Mouse (Mus musculus): Measurements from ENCODE around the gene Bpifb3. TPM values are rescaled to one million over a fixed set of nuclear protein-coding genes. Genes with fewer than 3 reads are reported as not detected.

Gene Bpifb3
- polyA plus RNA-seq, 1 experiment from 2014 or later: not detected

- Histone ChIP-seq H3K4me3 (replicated peaks) (no peak overlapping the region), H3K9ac (no peak overlapping the region), H3K27ac (replicated peaks) (no peak overlapping the region), H3K9me3 (replicated peaks) (no peaks in the 10 kb centered on the region), H3K36me3 (replicated peaks) (no peaks in the 10 kb centered on the region), H3K4me2 (no peak overlapping the region), H3K4me1 (replicated peaks) (no peaks in the 10 kb centered on the region), H3K27me3 (no peaks in the 10 kb centered on the region)
- WGBS (ENCODE audit: insufficient replicate concordance): 73% methylated on average over 6 of the region's 6 CpGs
- ATAC-seq (ENCODE audit: insufficient read depth): no peak
These were observed 17.3 kb downstream of the Bpifb3 start for GRCm38 (mm10) chr2:153935348-153935747.

DNA sequence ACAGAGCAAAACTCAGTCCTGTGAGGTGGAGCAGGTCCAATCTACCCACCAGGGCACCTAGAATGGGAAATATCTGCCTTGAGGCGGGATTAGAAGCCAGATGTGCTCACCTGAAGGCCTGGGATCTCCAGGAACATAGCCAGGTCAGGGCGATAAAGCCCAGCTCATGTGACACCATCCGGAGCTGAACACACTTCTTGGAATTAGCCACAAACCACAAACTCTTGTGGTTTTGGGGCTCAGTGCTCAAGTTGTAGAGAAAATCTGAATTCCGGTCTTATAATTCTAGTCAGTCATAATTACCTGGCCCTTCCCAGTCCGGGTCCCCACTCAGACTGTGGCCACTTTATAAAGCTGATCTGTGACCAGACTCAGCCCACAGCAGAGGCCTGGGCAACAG lies 19.8 kb downstream of the Bpifb3 start, which contains the start of gene Bpifb4:
Gene Bpifb4 (plus strand): TSS at position 370 of the 400 bp plus-strand sequence.
- no peaks in the 10 kb centered on the region for H3K36me3 ChIP-seq (replicated peaks)
- no peak within 1 kb of the TSS for H3K4me3 ChIP-seq (replicated peaks)
- no peak within 1 kb of the TSS for H3K4me2 ChIP-seq
- no peaks in the 10 kb centered on the region for H3K27me3 ChIP-seq
- H3K4me1 ChIP-seq (replicated peaks): no peaks in the 10 kb centered on the region
- H3K9me3 ChIP-seq (replicated peaks): no peaks in the 10 kb centered on the region
- no peak for ATAC-seq (ENCODE audit: insufficient read depth)
- no peak within 1 kb of the TSS for H3K27ac ChIP-seq (replicated peaks)
- H3K9ac ChIP-seq: no peak within 1 kb of the TSS
- 20% methylated on average over 5 of the region's 5 CpGs for WGBS (ENCODE audit: insufficient replicate concordance)

GRCm38 (mm10) chr2:153943537-153943936 lies 25.5 kb downstream of the Bpifb3 start:
- WGBS (ENCODE audit: insufficient replicate concordance): 30% methylated on average over 3 of the region's 3 CpGs
- H3K4me2 ChIP-seq: no peak overlapping the region
- no peaks in the 10 kb centered on the region for H3K27me3 ChIP-seq
- no peak for ATAC-seq (ENCODE audit: insufficient read depth)
- H3K4me3 ChIP-seq (replicated peaks): no peak overlapping the region
- no peak overlapping the region for H3K27ac ChIP-seq (replicated peaks)
- H3K36me3 ChIP-seq (replicated peaks): no peaks in the 10 kb centered on the region
- H3K9me3 ChIP-seq (replicated peaks): no peaks in the 10 kb centered on the region
- H3K9ac ChIP-seq: no peak overlapping the region
- H3K4me1 ChIP-seq (replicated peaks): no peaks in the 10 kb centered on the region

DNA sequence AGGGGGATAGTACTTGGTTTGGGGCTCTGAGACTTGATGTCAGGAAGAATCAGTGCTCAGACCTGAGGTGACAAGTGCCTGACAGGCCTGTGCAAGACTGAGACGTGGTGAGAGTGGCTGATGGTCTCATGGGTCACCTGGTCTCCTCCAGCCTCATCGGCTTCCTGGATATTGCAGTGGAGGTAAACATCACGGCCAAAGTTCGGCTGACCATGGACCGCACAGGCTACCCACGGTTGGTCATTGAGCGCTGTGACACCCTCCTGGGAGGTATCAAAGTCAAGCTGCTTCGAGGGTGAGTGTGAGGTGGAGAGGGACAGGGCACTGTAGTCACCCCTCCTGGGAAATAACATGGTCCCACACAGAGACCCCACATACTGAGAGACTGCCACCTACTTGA lies 26.5 kb downstream of the Bpifb3 start:
- H3K9ac ChIP-seq: no peak overlapping the region
- peak; percentile 58 for ATAC-seq (ENCODE audit: insufficient read depth)
- H3K4me1 ChIP-seq (replicated peaks): no peaks in the 10 kb centered on the region
- no peaks in the 10 kb centered on the region for H3K9me3 ChIP-seq (replicated peaks)
- no peak overlapping the region for H3K4me3 ChIP-seq (replicated peaks)
- no peaks in the 10 kb centered on the region for H3K36me3 ChIP-seq (replicated peaks)
- no peak overlapping the region for H3K4me2 ChIP-seq
- WGBS (ENCODE audit: insufficient replicate concordance): 59% methylated on average over 8 of the region's 8 CpGs
- H3K27ac ChIP-seq (replicated peaks): no peak overlapping the region
- no peaks in the 10 kb centered on the region for H3K27me3 ChIP-seq

GRCm38 (mm10) chr2:153952897-153953296 lies 34.9 kb downstream of the Bpifb3 start:
- 0 out of 2 replicates have a peak, but pooled peaks cover 4% of the 10 kb centered on the region for H3K4me1 ChIP-seq (replicated peaks)
- H3K9me3 ChIP-seq (replicated peaks): no peaks in the 10 kb centered on the region
- WGBS (ENCODE audit: insufficient replicate concordance): 21% methylated on average over 6 of the region's 6 CpGs
- no peaks in the 10 kb centered on the region for H3K27me3 ChIP-seq
- ATAC-seq (ENCODE audit: insufficient read depth): no peak
- no peak overlapping the region for H3K4me3 ChIP-seq (replicated peaks)
- no peak overlapping the region for H3K9ac ChIP-seq
- no peak overlapping the region for H3K4me2 ChIP-seq
- no peaks in the 10 kb centered on the region for H3K36me3 ChIP-seq (replicated peaks)
- H3K27ac ChIP-seq (replicated peaks): no peak overlapping the region

DNA sequence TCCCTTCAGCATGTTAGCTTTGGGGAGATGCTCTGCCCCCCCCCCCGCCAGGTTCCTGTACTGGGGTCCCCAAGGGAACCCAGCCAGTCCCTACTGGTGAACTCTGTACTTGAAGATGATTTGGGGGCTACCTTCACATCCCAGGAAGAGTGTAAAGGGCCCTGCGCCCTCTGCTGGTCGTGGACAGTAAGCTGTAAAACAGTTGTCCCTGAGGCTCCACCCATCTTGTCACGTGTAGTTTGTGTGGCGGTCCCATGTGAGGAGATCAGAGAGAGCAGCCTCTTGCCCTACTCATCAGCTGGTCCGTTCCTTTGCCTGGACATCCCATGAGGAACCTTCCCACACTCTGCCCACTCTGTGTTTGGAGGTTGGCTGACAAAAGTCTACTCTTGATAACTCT lies 35.8 kb downstream of the Bpifb3 start:
- H3K36me3 ChIP-seq (replicated peaks): no peaks in the 10 kb centered on the region
- ATAC-seq (ENCODE audit: insufficient read depth): no peak
- H3K4me1 ChIP-seq (replicated peaks): 0 out of 2 replicates have a peak, but pooled peaks cover 4% of the 10 kb centered on the region
- H3K9ac ChIP-seq: no peak overlapping the region
- H3K4me2 ChIP-seq: no peak overlapping the region
- no peaks in the 10 kb centered on the region for H3K27me3 ChIP-seq
- H3K4me3 ChIP-seq (replicated peaks): no peak overlapping the region
- no peak overlapping the region for H3K27ac ChIP-seq (replicated peaks)
- H3K9me3 ChIP-seq (replicated peaks): no peaks in the 10 kb centered on the region
- WGBS (ENCODE audit: insufficient replicate concordance): 2% methylated on average over 6 of the region's 6 CpGs

- no peak overlapping the region for H3K4me3 ChIP-seq (replicated peaks)
- no peak overlapping the region for H3K4me2 ChIP-seq
- no peaks in the 10 kb centered on the region for H3K9me3 ChIP-seq (replicated peaks)
- WGBS (ENCODE audit: insufficient replicate concordance): 45% methylated on average over 4 of the region's 4 CpGs
- H3K4me1 ChIP-seq (replicated peaks): no peaks in the 10 kb centered on the region
- H3K9ac ChIP-seq: no peak overlapping the region
- H3K36me3 ChIP-seq (replicated peaks): no peaks in the 10 kb centered on the region
- H3K27me3 ChIP-seq: no peaks in the 10 kb centered on the region
- H3K27ac ChIP-seq (replicated peaks): no peak overlapping the region
- ATAC-seq (ENCODE audit: insufficient read depth): no peak
These were observed 44.8 kb downstream of the Bpifb3 start for GRCm38 (mm10) chr2:153962821-153963331.

DNA sequence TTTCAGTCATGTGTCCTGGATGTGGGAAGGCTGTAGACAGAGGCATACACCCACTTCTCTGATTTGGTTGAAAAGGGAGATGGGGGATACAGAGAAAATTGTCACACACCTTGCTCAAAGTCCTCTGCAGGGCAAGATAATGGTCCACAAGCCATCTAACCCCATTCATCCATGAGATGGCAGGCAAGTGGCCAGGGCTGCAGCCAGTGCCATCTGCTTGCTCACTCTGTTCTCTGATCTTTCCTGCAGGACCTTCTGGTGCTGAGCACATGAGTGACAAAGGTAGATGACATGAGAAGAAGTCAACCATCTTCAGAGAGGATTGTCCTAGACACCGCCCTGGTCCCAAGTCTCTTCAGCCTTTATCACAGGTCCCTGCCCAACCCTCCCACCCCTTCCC lies 45.3 kb downstream of the Bpifb3 start:
- 60% methylated on average over 1 of the region's 1 CpGs for WGBS (ENCODE audit: insufficient replicate concordance)

GRCm38 (mm10) chr2:153970221-153970620 lies 52.2 kb downstream of the Bpifb3 start:
- no peaks in the 10 kb centered on the region for H3K36me3 ChIP-seq (replicated peaks)
- no peak overlapping the region for H3K4me3 ChIP-seq (replicated peaks)
- no peak overlapping the region for H3K4me2 ChIP-seq
- no peaks in the 10 kb centered on the region for H3K4me1 ChIP-seq (replicated peaks)
- H3K27ac ChIP-seq (replicated peaks): no peak overlapping the region
- no peaks in the 10 kb centered on the region for H3K27me3 ChIP-seq
- WGBS (ENCODE audit: insufficient replicate concordance): 67% methylated on average over 5 of the region's 5 CpGs
- no peaks in the 10 kb centered on the region for H3K9me3 ChIP-seq (replicated peaks)
- no peak overlapping the region for H3K9ac ChIP-seq
- no peak for ATAC-seq (ENCODE audit: insufficient read depth)

More for the DNA sequence above, 45.3 kb downstream of the Bpifb3 start:
- H3K4me3 ChIP-seq (replicated peaks): no peak overlapping the region
- no peak for ATAC-seq (ENCODE audit: insufficient read depth)
- no peaks in the 10 kb centered on the region for H3K27me3 ChIP-seq
- H3K36me3 ChIP-seq (replicated peaks): no peaks in the 10 kb centered on the region
- no peaks in the 10 kb centered on the region for H3K9me3 ChIP-seq (replicated peaks)
- no peak overlapping the region for H3K4me2 ChIP-seq
- no peaks in the 10 kb centered on the region for H3K4me1 ChIP-seq (replicated peaks)
- no peak overlapping the region for H3K9ac ChIP-seq
- H3K27ac ChIP-seq (replicated peaks): no peak overlapping the region

DNA sequence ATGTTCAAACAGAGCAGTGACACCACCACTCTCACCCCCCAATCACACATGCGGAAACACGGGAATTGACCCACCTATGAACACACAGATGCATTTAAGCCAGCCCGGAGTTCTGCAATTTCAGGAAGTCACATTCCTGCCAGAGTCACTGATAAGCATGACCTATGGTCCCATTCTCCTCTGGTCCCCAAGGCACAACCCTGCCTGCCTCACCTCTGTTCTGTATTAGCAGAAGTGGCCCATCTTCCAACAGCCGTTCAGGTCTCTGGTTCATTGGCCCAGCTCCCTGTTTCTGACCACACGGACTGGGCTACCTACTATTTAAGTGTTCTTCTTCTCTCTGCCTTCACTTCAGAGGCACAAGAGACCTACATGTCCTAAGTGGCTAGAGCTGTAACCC lies 56.6 kb downstream of the Bpifb3 start, which contains the start of gene Bpifa6:
Gene Bpifa6 (plus strand): TSS at position 364 of the 400 bp plus-strand sequence.
- 58% methylated on average over 5 of the region's 5 CpGs for WGBS (ENCODE audit: insufficient replicate concordance)
- ATAC-seq (ENCODE audit: insufficient read depth): no peak

More for the DNA sequence above, 56.6 kb downstream of the Bpifb3 start, which contains the start of gene Bpifa6:
- Histone ChIP-seq H3K27me3 (no peaks in the 10 kb centered on the region), H3K9ac (no peak within 1 kb of the TSS), H3K4me3 (replicated peaks) (no peak within 1 kb of the TSS), H3K9me3 (replicated peaks) (no peaks in the 10 kb centered on the region), H3K4me2 (no peak within 1 kb of the TSS), H3K36me3 (replicated peaks) (no peaks in the 10 kb centered on the region), H3K27ac (replicated peaks) (no peak within 1 kb of the TSS), H3K4me1 (replicated peaks) (no peaks in the 10 kb centered on the region)
